Mouse (Mus musculus): ENCODE data around the gene Slc25a39. TPM values are rescaled to one million over a fixed set of nuclear protein-coding genes. Genes with fewer than 3 reads are reported as not detected.

Gene Slc25a39
- polyA plus RNA-seq, 1 experiment from 2014 or later, result 234 TPM

DNA sequence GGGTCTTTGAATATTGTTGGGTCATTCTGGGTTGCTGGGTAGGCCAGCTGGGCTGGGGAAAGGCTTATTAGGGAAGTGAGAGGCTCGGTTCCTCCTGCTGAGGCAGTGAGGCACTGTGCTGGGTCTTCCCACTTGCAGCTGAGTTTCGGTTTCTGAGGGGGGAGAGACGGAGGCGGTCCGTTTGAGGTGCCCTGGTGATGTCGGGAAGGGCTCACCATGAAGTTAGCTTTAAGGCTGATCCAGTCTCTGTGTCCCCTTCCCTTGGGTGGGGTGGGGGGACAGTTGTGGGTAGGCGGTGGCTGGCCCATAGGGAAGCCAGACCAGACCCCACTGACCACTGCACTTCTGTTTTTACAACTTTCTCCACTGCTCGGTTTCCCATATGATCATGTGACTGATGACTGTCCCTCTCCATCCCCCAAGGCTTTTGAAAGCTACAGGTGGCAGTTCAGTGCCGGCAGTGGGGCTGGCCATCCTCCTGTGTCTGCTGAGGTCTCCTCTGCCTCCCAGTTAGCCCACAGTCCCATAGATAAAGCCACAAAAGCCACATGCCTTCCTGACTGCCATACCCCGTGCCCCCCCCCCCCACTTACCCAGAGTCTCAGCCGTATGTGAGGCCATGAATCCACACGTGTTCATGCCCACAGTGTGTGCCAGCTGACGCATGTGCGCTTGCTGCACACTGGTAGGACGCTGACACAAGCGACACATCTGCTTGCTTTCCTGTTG, 24.5 kb upstream of the Slc25a39 start:
- 0 out of 2 replicates have a peak overlapping the region, but pooled peaks have one; percentile 21 for H3K4me2 ChIP-seq (ENCODE audit: low read depth, low read length)
- H3K9ac ChIP-seq (ENCODE audit: low read length), result peak overlapping the region; percentile 24; the same call in 1 of the 2 replicates
- 55% methylated on average over 16 of the region's 16 CpGs for WGBS
- peaks cover 21% of the 10 kb centered on the region for H3K4me1 ChIP-seq (replicated peaks; ENCODE audit: control insufficient read depth, insufficient read depth, low read length)
- H3K27me3 ChIP-seq (ENCODE audit: control insufficient read depth, insufficient read depth, low read depth, low read length), result no peaks in the 10 kb centered on the region
- no peak for ATAC-seq (ENCODE audit: low read depth)
- no peak overlapping the region for H3K27ac ChIP-seq (ENCODE audit: low read length)
- H3K36me3 ChIP-seq (ENCODE audit: control insufficient read depth, insufficient read depth, low read length), result peaks cover 13% of the 10 kb centered on the region
- no peak overlapping the region for H3K4me3 ChIP-seq (ENCODE audit: low read length)
- no peaks in the 10 kb centered on the region for H3K9me3 ChIP-seq (ENCODE audit: control insufficient read depth, low read length)

DNA sequence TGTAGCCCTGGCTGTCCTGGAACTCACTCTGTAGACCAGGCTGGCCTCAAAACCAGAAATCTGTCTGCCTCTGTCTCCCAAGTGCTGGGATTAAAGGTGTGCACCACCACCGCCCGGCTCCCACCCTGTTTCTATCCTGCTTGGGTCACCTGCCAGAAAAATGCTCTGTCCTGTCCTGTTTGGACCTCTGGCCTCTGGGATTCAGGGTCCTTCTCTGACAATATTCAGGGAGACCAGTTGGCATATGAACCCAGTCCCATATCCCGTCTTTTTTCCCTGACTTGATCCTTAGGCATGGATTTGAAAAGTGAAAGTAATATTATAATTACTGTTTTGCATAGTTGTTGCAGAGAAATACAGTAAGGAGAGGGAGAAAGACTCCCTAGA, 24.0 kb upstream of the Slc25a39 start:
- Histone ChIP-seq H3K4me1 (replicated peaks; ENCODE audit: control insufficient read depth, insufficient read depth, low read length) (peaks cover 17% of the 10 kb centered on the region), H3K4me2 (ENCODE audit: low read depth, low read length) (0 out of 2 replicates have a peak overlapping the region, but pooled peaks have one; percentile 21), H3K9ac (ENCODE audit: low read length) (0 out of 2 replicates have a peak overlapping the region, but pooled peaks have one; percentile 6), H3K4me3 (ENCODE audit: low read length) (no peak overlapping the region), H3K36me3 (ENCODE audit: control insufficient read depth, insufficient read depth, low read length) (peaks cover 13% of the 10 kb centered on the region), H3K27me3 (ENCODE audit: control insufficient read depth, insufficient read depth, low read depth, low read length) (no peaks in the 10 kb centered on the region), H3K27ac (ENCODE audit: low read length) (no peak overlapping the region), H3K9me3 (ENCODE audit: control insufficient read depth, low read length) (no peaks in the 10 kb centered on the region)
- no peak for ATAC-seq (ENCODE audit: low read depth)
- WGBS, result 81% methylated on average over 3 of the region's 3 CpGs

DNA sequence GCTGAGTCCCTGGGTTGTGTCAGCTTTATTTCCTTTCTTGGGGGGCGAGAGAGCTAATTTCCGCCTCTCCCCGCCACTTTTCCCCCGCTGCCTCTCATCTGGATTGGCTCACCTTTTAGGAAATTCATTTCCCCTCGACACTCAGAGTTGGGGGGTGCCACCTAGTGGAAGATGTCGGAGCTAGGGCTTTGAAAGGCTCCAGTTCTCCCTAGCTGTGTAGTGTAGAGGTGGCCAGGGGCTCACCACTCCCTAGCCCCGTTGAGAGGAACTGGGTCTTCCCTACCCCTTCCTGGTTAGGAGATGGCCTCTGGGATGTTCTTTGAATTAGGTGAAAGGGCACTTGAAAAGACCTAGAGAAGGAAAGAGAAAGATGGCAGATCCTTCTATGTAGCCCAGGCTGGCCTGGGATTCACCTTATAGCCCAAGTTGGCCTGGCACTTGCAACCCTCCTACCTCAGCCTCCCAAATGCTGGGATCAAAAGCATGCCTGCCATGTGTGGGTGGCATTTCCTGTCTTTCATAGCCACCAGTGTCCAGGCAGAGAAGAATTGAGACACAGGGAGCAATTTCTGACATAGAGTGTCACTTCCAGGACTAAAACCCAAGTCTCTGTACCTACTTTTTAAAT, 23.4 kb upstream of the Slc25a39 start:
- peak overlapping the region; percentile 86 for H3K4me2 ChIP-seq (ENCODE audit: low read depth, low read length)
- 2% methylated on average over 7 of the region's 7 CpGs for WGBS
- peak; percentile 37 for ATAC-seq (ENCODE audit: low read depth)
- peak overlapping the region; percentile 85 for H3K27ac ChIP-seq (ENCODE audit: low read length)
- peaks cover 17% of the 10 kb centered on the region for H3K4me1 ChIP-seq (replicated peaks; ENCODE audit: control insufficient read depth, insufficient read depth, low read length)
- peaks cover 11% of the 10 kb centered on the region for H3K36me3 ChIP-seq (ENCODE audit: control insufficient read depth, insufficient read depth, low read length)
- no peaks in the 10 kb centered on the region for H3K9me3 ChIP-seq (ENCODE audit: control insufficient read depth, low read length)
- no peaks in the 10 kb centered on the region for H3K27me3 ChIP-seq (ENCODE audit: control insufficient read depth, insufficient read depth, low read depth, low read length)
- H3K9ac ChIP-seq (ENCODE audit: low read length), result peak overlapping the region; percentile 66
- H3K4me3 ChIP-seq (ENCODE audit: low read length), result peak overlapping the region; percentile 78

DNA sequence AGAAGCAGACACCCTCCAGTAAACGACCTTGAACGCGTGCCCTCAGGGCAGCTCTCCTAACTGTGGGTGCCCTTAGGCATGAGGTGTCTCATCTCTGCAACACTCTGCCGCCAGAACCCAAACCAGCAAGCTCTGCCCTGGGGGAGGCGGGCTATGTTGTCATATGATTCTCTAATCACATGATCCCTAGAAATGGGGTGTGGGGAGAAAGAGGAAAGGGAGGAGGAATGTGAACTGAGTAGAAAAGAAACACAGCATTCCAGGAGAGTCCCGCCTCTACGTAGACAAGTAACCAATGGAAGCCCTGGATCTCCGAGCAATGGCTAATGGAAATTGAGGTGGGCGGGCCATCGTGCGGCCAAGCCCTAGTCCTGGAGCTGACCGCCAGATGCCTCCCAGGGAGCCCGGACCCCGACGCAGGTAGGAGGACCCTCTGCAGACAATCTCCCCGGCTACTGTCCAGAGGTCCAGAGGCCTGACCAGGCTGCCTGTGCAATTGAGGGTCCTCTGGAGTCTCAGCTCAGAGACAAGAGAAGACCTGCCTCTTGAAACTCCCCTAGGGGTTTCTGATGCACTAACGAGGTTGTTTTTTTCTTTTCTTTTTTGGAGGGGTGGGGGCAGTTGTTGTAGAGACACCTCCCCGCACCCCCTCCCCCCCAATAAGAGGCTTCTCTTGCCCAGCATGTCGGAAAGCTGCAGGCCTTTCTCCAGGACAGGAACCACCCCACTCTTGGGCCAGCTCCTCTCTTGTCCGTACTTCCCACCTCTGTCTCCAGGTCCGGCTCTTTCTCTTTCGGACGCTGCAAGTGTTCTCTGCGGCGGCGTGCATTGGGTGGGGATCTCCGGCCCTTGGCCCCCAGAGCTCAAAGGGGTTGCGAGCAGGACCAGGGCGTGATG, 22.6 kb upstream of the Slc25a39 start, which contains the start of gene Grn:
TSS of gene Grn (plus strand) at position 195 of the 897 bp plus-strand sequence.
- Histone ChIP-seq H3K9ac (ENCODE audit: low read length) (peak within 1 kb of the TSS; percentile 83), H3K4me3 (ENCODE audit: low read length) (peak within 1 kb of the TSS; percentile 78), H3K27ac (ENCODE audit: low read length) (peak within 1 kb of the TSS; percentile 85), H3K4me2 (ENCODE audit: low read depth, low read length) (peak within 1 kb of the TSS; percentile 86), H3K9me3 (ENCODE audit: control insufficient read depth, low read length) (no peaks in the 10 kb centered on the region), H3K4me1 (replicated peaks; ENCODE audit: control insufficient read depth, insufficient read depth, low read length) (peaks cover 17% of the 10 kb centered on the region), H3K27me3 (ENCODE audit: control insufficient read depth, insufficient read depth, low read depth, low read length) (no peaks in the 10 kb centered on the region), H3K36me3 (ENCODE audit: control insufficient read depth, insufficient read depth, low read length) (peaks cover 3% of the 10 kb centered on the region; the same call in 1 of the 2 replicates)
- under 1% methylated on average over 29 of the region's 29 CpGs for WGBS
- peak; percentile 95 for ATAC-seq (ENCODE audit: low read depth)

DNA sequence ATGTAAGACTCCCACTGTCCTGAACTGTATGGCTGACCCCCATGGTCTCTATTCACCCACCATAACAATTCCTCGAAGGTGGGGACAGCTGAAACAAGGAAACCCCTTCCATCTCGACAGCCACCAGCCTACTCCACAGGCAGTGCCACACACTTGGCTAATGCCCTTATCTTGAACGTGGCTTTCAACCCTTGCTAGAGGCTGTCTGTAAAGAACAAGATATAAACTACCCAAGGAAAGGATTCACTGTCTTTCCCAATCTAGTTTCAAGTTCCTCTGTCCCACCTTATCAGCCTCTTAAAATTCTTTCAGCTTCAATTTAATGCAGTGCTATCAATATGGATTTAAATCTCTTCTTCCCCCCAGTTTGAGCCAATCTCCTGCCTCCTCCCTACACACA, 21.8 kb upstream of the Slc25a39 start:
- no peak for ATAC-seq (ENCODE audit: low read depth)
- Histone ChIP-seq H3K4me1 (replicated peaks; ENCODE audit: control insufficient read depth, insufficient read depth, low read length) (peaks cover 17% of the 10 kb centered on the region), H3K9ac (ENCODE audit: low read length) (peak overlapping the region; percentile 83), H3K4me2 (ENCODE audit: low read depth, low read length) (peak overlapping the region; percentile 86), H3K9me3 (ENCODE audit: control insufficient read depth, low read length) (no peaks in the 10 kb centered on the region), H3K4me3 (ENCODE audit: low read length) (peak overlapping the region; percentile 78), H3K27ac (ENCODE audit: low read length) (peak overlapping the region; percentile 45), H3K36me3 (ENCODE audit: control insufficient read depth, insufficient read depth, low read length) (no peaks in the 10 kb centered on the region), H3K27me3 (ENCODE audit: control insufficient read depth, insufficient read depth, low read depth, low read length) (no peaks in the 10 kb centered on the region)
- 28% methylated on average over 3 of the region's 3 CpGs for WGBS

DNA sequence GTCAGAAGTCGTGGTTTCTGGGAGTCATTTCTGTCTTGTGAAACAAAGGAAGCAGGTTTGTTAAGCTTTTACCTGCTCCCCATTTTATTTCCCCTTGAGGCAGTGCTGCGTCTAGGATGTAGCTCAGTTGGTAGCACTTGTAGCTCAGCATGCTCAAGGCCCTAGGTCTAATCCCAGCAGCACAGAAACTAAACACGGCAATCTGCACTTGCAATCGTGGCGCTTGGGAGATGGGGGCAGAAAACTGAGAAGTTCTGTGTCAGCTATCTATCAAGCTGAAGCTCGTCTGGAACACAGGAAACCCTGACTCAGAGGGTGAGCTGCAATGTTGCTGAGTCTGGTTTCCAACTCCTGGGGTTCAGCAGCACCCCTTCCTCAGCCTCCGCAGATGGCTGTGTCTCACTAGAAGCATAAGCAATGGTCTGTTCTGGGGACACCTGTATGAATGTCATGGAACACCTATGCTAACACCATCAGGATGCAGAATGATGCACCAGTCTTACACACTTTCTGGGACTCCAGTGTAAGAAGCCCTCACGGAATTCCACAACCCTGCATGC, 21.3 kb upstream of the Slc25a39 start:
- Histone ChIP-seq H3K27me3 (ENCODE audit: control insufficient read depth, insufficient read depth, low read depth, low read length) (no peaks in the 10 kb centered on the region), H3K27ac (ENCODE audit: low read length) (no peak overlapping the region; the same call in 1 of the 2 replicates), H3K4me3 (ENCODE audit: low read length) (no peak overlapping the region), H3K9ac (ENCODE audit: low read length) (peak overlapping the region; percentile 83), H3K4me2 (ENCODE audit: low read depth, low read length) (peak overlapping the region; percentile 86), H3K36me3 (ENCODE audit: control insufficient read depth, insufficient read depth, low read length) (no peaks in the 10 kb centered on the region), H3K9me3 (ENCODE audit: control insufficient read depth, low read length) (no peaks in the 10 kb centered on the region), H3K4me1 (replicated peaks; ENCODE audit: control insufficient read depth, insufficient read depth, low read length) (peaks cover 17% of the 10 kb centered on the region)
- 59% methylated on average over 8 of the region's 8 CpGs for WGBS
- no peak for ATAC-seq (ENCODE audit: low read depth)

DNA sequence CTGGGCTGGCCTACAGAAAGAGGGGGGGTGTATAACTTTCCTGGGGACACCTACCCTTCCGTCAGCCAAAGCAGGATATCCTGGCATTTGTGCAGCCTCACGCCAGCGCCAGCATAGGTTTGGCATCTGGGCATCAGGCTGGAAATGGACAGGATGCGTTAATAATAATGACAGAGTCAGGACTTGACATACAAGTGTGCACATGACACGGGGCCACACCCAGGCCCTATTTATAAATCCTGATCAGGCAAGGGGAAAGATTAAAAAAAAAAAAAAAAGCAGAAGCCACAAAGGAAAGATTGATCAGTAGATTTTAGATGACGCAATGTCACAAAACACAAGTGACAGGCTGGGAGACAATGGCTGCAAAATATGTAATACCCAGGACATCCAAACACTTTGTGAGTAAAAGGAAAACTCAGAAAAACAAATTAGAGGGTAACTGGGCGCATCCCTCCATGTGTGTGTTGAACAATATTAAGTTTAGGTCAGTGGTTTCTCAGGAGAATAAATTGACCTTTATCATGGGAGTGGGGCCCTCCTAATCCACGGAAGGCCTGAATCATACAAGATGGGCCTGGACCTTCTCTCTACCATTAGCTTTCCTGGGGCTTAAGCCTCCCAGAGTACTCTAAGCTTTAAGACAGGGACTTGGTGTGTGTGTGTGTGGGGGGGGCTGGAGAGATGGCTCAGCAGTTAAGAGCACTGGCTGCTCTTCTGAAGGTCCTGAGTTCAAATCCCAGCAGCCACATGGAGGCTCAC, 18.0 kb upstream of the Slc25a39 start:
- H3K36me3 ChIP-seq (ENCODE audit: control insufficient read depth, insufficient read depth, low read length), result no peaks in the 10 kb centered on the region
- H3K4me1 ChIP-seq (replicated peaks; ENCODE audit: control insufficient read depth, insufficient read depth, low read length), result peaks cover 6% of the 10 kb centered on the region
- no peaks in the 10 kb centered on the region for H3K9me3 ChIP-seq (ENCODE audit: control insufficient read depth, low read length)
- no peak overlapping the region for H3K9ac ChIP-seq (ENCODE audit: low read length)
- no peak overlapping the region for H3K4me3 ChIP-seq (ENCODE audit: low read length)
- H3K4me2 ChIP-seq (ENCODE audit: low read depth, low read length), result no peak overlapping the region
- 67% methylated on average over 8 of the region's 8 CpGs for WGBS
- no peak overlapping the region for H3K27ac ChIP-seq (ENCODE audit: low read length)
- no peak for ATAC-seq (ENCODE audit: low read depth)
- no peaks in the 10 kb centered on the region for H3K27me3 ChIP-seq (ENCODE audit: control insufficient read depth, insufficient read depth, low read depth, low read length)

DNA sequence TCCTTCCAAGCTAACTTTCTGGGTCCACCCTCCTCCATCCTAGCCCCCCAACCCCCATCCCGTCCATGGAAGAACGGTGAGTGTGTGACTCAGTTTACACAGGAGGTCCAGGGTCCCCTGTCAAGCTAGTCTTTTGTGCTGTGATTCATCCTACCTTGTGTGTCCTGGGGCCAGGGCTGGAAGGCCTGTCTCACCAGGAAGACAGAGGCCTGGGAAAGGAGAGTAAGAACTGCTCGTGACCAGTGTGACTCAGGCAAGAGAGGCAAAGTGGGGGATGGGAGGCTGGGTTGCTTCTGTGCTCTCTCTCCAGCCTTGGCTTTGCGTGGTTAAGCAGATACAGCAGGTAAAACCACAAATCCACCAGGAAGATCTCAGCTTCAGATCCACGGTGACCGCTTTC, 16.9 kb upstream of the Slc25a39 start:
- H3K4me2 ChIP-seq (ENCODE audit: low read depth, low read length), result no peak overlapping the region
- ATAC-seq (ENCODE audit: low read depth), result no peak
- H3K27ac ChIP-seq (ENCODE audit: low read length), result no peak overlapping the region
- no peaks in the 10 kb centered on the region for H3K9me3 ChIP-seq (ENCODE audit: control insufficient read depth, low read length)
- no peaks in the 10 kb centered on the region for H3K27me3 ChIP-seq (ENCODE audit: control insufficient read depth, insufficient read depth, low read depth, low read length)
- H3K4me3 ChIP-seq (ENCODE audit: low read length), result no peak overlapping the region
- H3K4me1 ChIP-seq (replicated peaks; ENCODE audit: control insufficient read depth, insufficient read depth, low read length), result peaks cover 4% of the 10 kb centered on the region
- H3K9ac ChIP-seq (ENCODE audit: low read length), result no peak overlapping the region
- no peaks in the 10 kb centered on the region for H3K36me3 ChIP-seq (ENCODE audit: control insufficient read depth, insufficient read depth, low read length)
- 66% methylated on average over 6 of the region's 6 CpGs for WGBS

All from lung, embryonic 16.5 days (tissue).